Mouse (Mus musculus) heart, adult 2 months (tissue): ENCODE data around the gene Olfr1128. TPM values are rescaled to one million over a fixed set of nuclear protein-coding genes. Genes with fewer than 3 reads are reported as not detected.
"Not testable (repeated sequence)": the region's sequence is repeated elsewhere in the genome, so short reads cannot be mapped to it uniquely, and the experiment has no call there.

Experiments used
- DNase-seq, 2 experiments: peaks; one replicate each; pipeline ENCODE4 v3.0.0; 2021
- H3K27ac ChIP-seq: fragments of 200-600 bp; 2 replicates; pipeline ENCODE4 v1.8.1; 2022
- H3K27me3 ChIP-seq: fragments of 200-500 bp; 2 replicates; pipeline ENCODE4 v1.6.1; 2012; ENCODE audit warnings: mild to moderate bottlenecking, low read length, inconsistent platforms, mixed read lengths; ENCODE audit not compliant: control insufficient read depth, insufficient read depth
- H3K36me3 ChIP-seq: fragments of 200-500 bp; 2 replicates; pipeline ENCODE4 v1.6.1; 2012; ENCODE audit warnings: low read length, inconsistent platforms; ENCODE audit not compliant: control insufficient read depth, insufficient read depth
- H3K4me1 ChIP-seq: fragments of 200-500 bp; 2 replicates; pipeline ENCODE4 v1.6.1; 2011; ENCODE audit warnings: low read length; ENCODE audit not compliant: control insufficient read depth, insufficient read depth
- H3K4me3 ChIP-seq: fragments of 200-600 bp; 2 replicates; pipeline ENCODE4 v1.8.1; 2022
- H3K79me2 ChIP-seq: fragments of 200-500 bp; replicated peaks from 2 replicates; pipeline ENCODE4 v1.6.1; 2012; ENCODE audit warnings: mild to moderate bottlenecking, inconsistent platforms, low read length, moderate library complexity, mixed read lengths; ENCODE audit not compliant: control insufficient read depth, insufficient read depth
- H3K9ac ChIP-seq: fragments of 200-500 bp; 2 replicates; pipeline ENCODE4 v1.6.1; 2012; ENCODE audit warnings: low read depth, mild to moderate bottlenecking, control low read depth, inconsistent platforms, low read length, mixed read lengths
- CTCF ChIP-seq: fragments of 200-600 bp; IDR thresholded peaks from 2 replicates; pipeline ENCODE4 v1.8.1; 2022; ENCODE audit warnings: antibody characterized with exemption, mild to moderate bottlenecking, moderate library complexity
- EP300 ChIP-seq: fragments of 200-500 bp; IDR thresholded peaks from 2 replicates; pipeline ENCODE4 v1.6.1; 2011; ENCODE audit warnings: low read depth, low read length, control low read depth; ENCODE audit not compliant: insufficient read depth
- POLR2A ChIP-seq: fragments of 200-500 bp; IDR thresholded peaks from 2 replicates; pipeline ENCODE4 v1.6.1; 2011; ENCODE audit warnings: mild to moderate bottlenecking, low read depth, low read length, control low read depth; ENCODE audit not compliant: insufficient read depth
- WGBS: fragments of 180-500 bp; shearing (Covaris S2); methylation state at CpG from one replicate; pipeline ENCODE4 v1.1.7; 2018; 5-methylcytosine and 5-hydroxymethylcytosine counted together
- intact Hi-C: fragments of 180-260 bp; cut with DNase I; formaldehyde crosslinking; loops from one replicate; pipeline ENCODE4 v1.15.1; 2025
- polyA plus RNA-seq: library from polyadenylated mRNA; depleted of rRNA; stranded (reverse); fragments of >200 nt; gene quantifications from 2 replicates; pipeline ENCODE4 v1.2.3, GENCODE M21; 2012; rRNA removed
- total RNA-seq, 2 experiments: library from RNA; stranded (reverse); gene quantifications; 2 replicates each; pipeline ENCODE4 v1.2.3; 2021

Gene Olfr1128
- total and polyA plus RNA-seq, 3 experiments = not detected

GRCm38 (mm10) chr2:87516581-87516980 is 28.8 kb downstream of the Olfr1128 start:
- Histone ChIP-seq H3K79me2 (no peaks in the 10 kb centered on the region), H3K27ac (no peak overlapping the region), H3K4me1 (no peaks in the 10 kb centered on the region), H3K27me3 (no peaks in the 10 kb centered on the region), H3K9ac (no peak overlapping the region), H3K4me3 (no peak overlapping the region), H3K36me3 (no peaks in the 10 kb centered on the region)
- DNase-seq = no peak
- intact Hi-C loops = no loop called here
- WGBS = 74% methylated on average over 3 of the region's 3 CpGs
- TF ChIP-seq EP300 (no peak), POLR2A (no peak), CTCF (no peak)

- H3K79me2 ChIP-seq = no peaks in the 10 kb centered on the region
- 55% methylated on average over 8 of the region's 8 CpGs for WGBS
- H3K4me3 ChIP-seq = no peak overlapping the region
- H3K27ac ChIP-seq = no peak overlapping the region
- no peak for DNase-seq
- H3K36me3 ChIP-seq = no peaks in the 10 kb centered on the region
- no peak overlapping the region for H3K9ac ChIP-seq
- H3K4me1 ChIP-seq = no peaks in the 10 kb centered on the region
- no peaks in the 10 kb centered on the region for H3K27me3 ChIP-seq
- TF ChIP-seq CTCF (no peak), POLR2A (no peak), EP300 (no peak)
- intact Hi-C loops = no loop called here
Measured at GRCm38 (mm10) chr2:87515457-87516060, 29.8 kb downstream of the Olfr1128 start.

DNA sequence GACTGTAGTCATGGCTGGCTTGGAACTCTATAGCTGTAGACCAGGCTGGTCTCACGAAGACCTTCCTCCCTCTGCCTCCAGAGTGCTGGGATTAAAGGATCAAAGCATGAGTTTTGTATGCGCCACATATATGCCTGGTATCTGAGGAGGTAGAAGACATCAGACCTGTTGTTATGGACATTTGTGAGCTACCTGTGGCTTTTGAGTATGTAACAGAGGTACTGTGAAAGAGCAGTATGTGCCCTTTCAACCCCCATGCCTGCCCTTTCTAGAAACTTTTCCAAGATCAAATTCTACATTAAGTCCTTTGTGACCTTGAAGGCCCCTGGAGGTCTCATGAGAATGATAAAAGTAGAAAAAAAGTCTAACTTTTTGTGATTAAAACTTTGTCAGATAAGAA is 30.3 kb downstream of the Olfr1128 start:
- no peak overlapping the region for H3K27ac ChIP-seq
- intact Hi-C loops = no loop called here
- no peak overlapping the region for H3K4me3 ChIP-seq
- TF ChIP-seq POLR2A = no peak
- 85% methylated on average over 2 of the region's 2 CpGs for WGBS
- no peaks in the 10 kb centered on the region for H3K36me3 ChIP-seq
- H3K79me2 ChIP-seq = no peaks in the 10 kb centered on the region
- H3K27me3 ChIP-seq = no peaks in the 10 kb centered on the region
- no peak overlapping the region for H3K9ac ChIP-seq
- no peak for DNase-seq
- no peaks in the 10 kb centered on the region for H3K4me1 ChIP-seq

DNA sequence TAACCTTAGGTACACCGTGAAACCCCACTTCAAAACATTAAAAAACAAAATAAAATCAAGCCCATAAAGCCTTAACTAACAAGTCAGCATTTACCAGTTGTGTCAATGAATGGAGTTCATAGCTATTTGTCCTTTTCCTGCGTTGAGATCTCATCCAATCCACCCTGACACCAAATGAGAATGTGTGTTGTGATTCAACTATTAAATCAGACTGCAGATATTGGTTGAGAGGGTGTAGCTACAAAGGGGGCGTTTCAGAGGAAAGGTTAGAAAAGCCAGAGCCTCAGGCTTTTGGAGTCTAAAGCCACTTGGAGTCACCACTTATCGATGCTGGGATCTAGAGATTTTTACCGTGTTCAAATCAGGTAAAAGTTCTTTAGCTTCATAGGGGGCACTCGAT is 39.1 kb downstream of the Olfr1128 start, which contains the start of gene Pramel6:
Gene Pramel6, plus strand, starts transcription at position 301 of the 400 bp plus-strand sequence.
- Histone ChIP-seq H3K27me3 (no peaks in the 10 kb centered on the region), H3K4me1 (no peaks in the 10 kb centered on the region), H3K9ac (no peak within 1 kb of the TSS), H3K27ac (no peak within 1 kb of the TSS), H3K4me3 (no peak within 1 kb of the TSS), H3K36me3 (no peaks in the 10 kb centered on the region), H3K79me2 (no peaks in the 10 kb centered on the region)
- DNase-seq = no peak
- intact Hi-C loops = no loop called here
- TF ChIP-seq CTCF (no peak), POLR2A (no peak), EP300 (no peak)
- WGBS = 73% methylated on average over 6 of the region's 6 CpGs

DNA sequence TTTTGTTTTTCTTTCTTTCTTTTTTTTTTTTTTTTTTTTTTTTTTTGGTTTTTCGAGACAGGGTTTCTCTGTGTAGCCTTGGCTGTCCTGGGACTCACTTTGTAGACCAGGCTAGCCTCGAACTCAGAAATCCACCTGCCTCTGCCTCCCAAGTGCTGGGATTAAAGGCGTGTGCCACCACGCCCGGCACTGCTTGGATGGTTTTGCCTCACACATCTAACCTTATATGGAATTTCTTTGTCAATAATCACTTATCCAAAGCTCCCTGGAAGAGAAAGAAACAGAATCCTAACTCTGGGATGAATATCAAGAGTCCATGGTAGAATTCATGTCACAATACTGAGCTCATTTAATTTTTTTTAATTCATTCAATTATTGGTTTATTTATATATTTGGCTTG is 48.3 kb downstream of the Olfr1128 start, which contains the start of gene Pramel7:
Gene Pramel7, minus strand, starts transcription at position 101 of the 400 bp plus-strand sequence.
- H3K36me3 ChIP-seq, intact Hi-C loops, DNase-seq, H3K9ac ChIP-seq, H3K79me2 ChIP-seq, H3K4me3 ChIP-seq, H3K27me3 ChIP-seq, H3K27ac ChIP-seq, H3K4me1 ChIP-seq: not testable (repeated sequence)
- 81% methylated on average over 4 of the region's 5 CpGs for WGBS

Other genes with a start within 250 kb of the Olfr1128 start
- not detected for gene Olfr1118, start 238.0 kb downstream of the Olfr1128 start, total RNA-seq
- gene Olfr1118, start 238.0 kb downstream of the Olfr1128 start, polyA plus RNA-seq = not detected in 2 replicates
- not detected for gene Olfr1120, start 190.7 kb downstream of the Olfr1128 start, total RNA-seq
- gene Olfr1120, start 190.7 kb downstream of the Olfr1128 start, polyA plus RNA-seq = not detected in 2 replicates
- not detected for gene Olfr1121, start 175.6 kb downstream of the Olfr1128 start, total RNA-seq
- not detected in 2 replicates for gene Olfr1121, start 175.6 kb downstream of the Olfr1128 start, polyA plus RNA-seq
- not detected for gene Olfr1122, start 159.7 kb downstream of the Olfr1128 start, total RNA-seq
- not detected in 2 replicates for gene Olfr1122, start 159.7 kb downstream of the Olfr1128 start, polyA plus RNA-seq
- gene Olfr1123, start 128.9 kb downstream of the Olfr1128 start, total RNA-seq = not detected
- not detected in 2 replicates for gene Olfr1123, start 128.9 kb downstream of the Olfr1128 start, polyA plus RNA-seq
- gene Olfr1124, start 115.3 kb downstream of the Olfr1128 start, total RNA-seq = not detected
- not detected in 2 replicates for gene Olfr1124, start 115.3 kb downstream of the Olfr1128 start, polyA plus RNA-seq
- not detected for gene Olfr1126, start 91.6 kb downstream of the Olfr1128 start, total RNA-seq
- not detected in 2 replicates for gene Olfr1126, start 91.6 kb downstream of the Olfr1128 start, polyA plus RNA-seq
- not detected for gene Pramel7, start 48.4 kb downstream of the Olfr1128 start, total RNA-seq
- gene Pramel7, start 48.4 kb downstream of the Olfr1128 start, polyA plus RNA-seq = not detected in 2 replicates
- gene Pramel6, start 39.0 kb downstream of the Olfr1128 start, total RNA-seq = not detected
- not detected in 2 replicates for gene Pramel6, start 39.0 kb downstream of the Olfr1128 start, polyA plus RNA-seq
- not detected for gene Olfr153, start 13.7 kb downstream of the Olfr1128 start, total RNA-seq
- gene Olfr153, start 13.7 kb downstream of the Olfr1128 start, polyA plus RNA-seq = 0.08 TPM in 1 of 2 replicates, not detected in the other
- gene Olfr1129, start 28.4 kb upstream of the Olfr1128 start, total RNA-seq = not detected
- not detected in 2 replicates for gene Olfr1129, start 28.4 kb upstream of the Olfr1128 start, polyA plus RNA-seq
- not detected for gene Olfr1130, start 60.7 kb upstream of the Olfr1128 start, total RNA-seq
- not detected in 2 replicates for gene Olfr1130, start 60.7 kb upstream of the Olfr1128 start, polyA plus RNA-seq
- not detected for gene Olfr1131, start 81.6 kb upstream of the Olfr1128 start, total RNA-seq
- gene Olfr1131, start 81.6 kb upstream of the Olfr1128 start, polyA plus RNA-seq = not detected in 2 replicates
- gene Olfr1132, start 92.0 kb upstream of the Olfr1128 start, total RNA-seq = not detected
- not detected in 2 replicates for gene Olfr1132, start 92.0 kb upstream of the Olfr1128 start, polyA plus RNA-seq
- not detected for gene Olfr1133, start 101.8 kb upstream of the Olfr1128 start, total RNA-seq
- not detected in 2 replicates for gene Olfr1133, start 101.8 kb upstream of the Olfr1128 start, polyA plus RNA-seq
- gene Olfr1134, start 112.9 kb upstream of the Olfr1128 start, total RNA-seq = not detected
- gene Olfr1134, start 112.9 kb upstream of the Olfr1128 start, polyA plus RNA-seq = not detected in 2 replicates
- not detected for gene Olfr1135, start 128.1 kb upstream of the Olfr1128 start, total RNA-seq
- gene Olfr1135, start 128.1 kb upstream of the Olfr1128 start, polyA plus RNA-seq = not detected in 2 replicates
- not detected for gene Olfr1136, start 148.4 kb upstream of the Olfr1128 start, total RNA-seq
- gene Olfr1136, start 148.4 kb upstream of the Olfr1128 start, polyA plus RNA-seq = not detected in 2 replicates
- gene Olfr1137, start 167.6 kb upstream of the Olfr1128 start, total RNA-seq = not detected
- not detected in 2 replicates for gene Olfr1137, start 167.6 kb upstream of the Olfr1128 start, polyA plus RNA-seq
- not detected for gene Olfr1138, start 194.4 kb upstream of the Olfr1128 start, total RNA-seq
- gene Olfr1138, start 194.4 kb upstream of the Olfr1128 start, polyA plus RNA-seq = not detected in 2 replicates
- gene Olfr1140, start 198.2 kb upstream of the Olfr1128 start, total RNA-seq = not detected
- gene Olfr1140, start 198.2 kb upstream of the Olfr1128 start, polyA plus RNA-seq = not detected in 2 replicates
- not detected for gene Olfr1141, start 208.4 kb upstream of the Olfr1128 start, total RNA-seq
- gene Olfr1141, start 208.4 kb upstream of the Olfr1128 start, polyA plus RNA-seq = not detected in 2 replicates
- gene Olfr152, start 233.9 kb upstream of the Olfr1128 start, total RNA-seq = not detected
- gene Olfr152, start 233.9 kb upstream of the Olfr1128 start, polyA plus RNA-seq = not detected in 2 replicates